Mouse (Mus musculus) cortical plate, adult 2 months (tissue): Measurements from ENCODE around the gene Nr2f1.

Experiments used
- CTCF ChIP-seq: fragments of 200-500 bp; IDR thresholded peaks from 2 replicates; pipeline ENCODE4 v1.5.1; 2011; ENCODE audit warnings: mild to moderate bottlenecking, control low read depth, low read length; ENCODE audit not compliant: insufficient read depth; ENCODE audit errors: extremely low read depth
- POLR2A ChIP-seq: fragments of 200-500 bp; IDR thresholded peaks from 2 replicates; pipeline ENCODE4 v1.6.1; 2011; ENCODE audit warnings: mild to moderate bottlenecking, low read length, control low read depth; ENCODE audit not compliant: insufficient read depth; ENCODE audit errors: extremely low read depth

DNA sequence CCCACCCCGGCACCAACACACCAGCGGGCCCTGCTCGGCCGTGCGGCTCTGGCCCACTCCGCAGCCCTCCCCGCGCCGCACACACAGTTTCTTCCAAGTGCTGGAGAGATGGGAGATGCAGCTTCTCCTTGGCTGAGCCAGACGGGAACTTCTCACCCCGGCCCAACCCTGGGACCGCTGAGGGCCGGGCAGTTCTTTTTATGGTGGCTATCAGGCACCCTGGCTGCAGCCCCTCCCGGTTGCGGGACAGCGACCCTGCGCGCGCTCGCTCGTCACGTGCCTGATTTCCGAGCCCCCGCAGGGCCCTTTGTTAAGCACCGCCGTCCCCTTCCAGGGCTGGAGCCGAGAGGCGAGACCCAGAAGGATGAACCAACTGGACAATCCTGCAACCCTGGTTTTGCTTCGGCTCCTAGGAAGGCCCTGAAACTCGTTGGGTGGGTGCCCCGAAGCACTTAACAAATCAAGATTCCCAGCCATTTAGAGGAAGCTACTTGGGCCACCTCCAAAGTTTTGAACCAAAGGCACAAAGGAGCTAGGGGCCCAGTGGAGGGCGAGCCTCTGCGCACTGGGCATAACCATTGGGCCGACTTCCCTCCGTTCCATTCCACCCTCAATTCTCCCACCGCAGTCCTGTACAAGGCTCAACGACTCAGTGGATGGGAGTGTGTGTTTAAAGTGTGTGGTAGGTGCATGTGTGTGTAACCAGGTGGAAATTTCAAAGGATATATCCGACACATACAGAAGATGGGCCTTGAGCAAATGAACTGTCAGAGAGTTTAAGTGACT is 20.1 kb downstream of the Nr2f1 start:
- TF ChIP-seq POLR2A (no peak), CTCF (no peak)
